Mouse (Mus musculus): ENCODE data around the gene Hacl1. TPM values are rescaled to one million over a fixed set of nuclear protein-coding genes. Genes with fewer than 3 reads are reported as not detected.

The Hacl1 gene
- polyA plus RNA-seq, 1 experiment from 2014 or later = 9.4 TPM

DNA sequence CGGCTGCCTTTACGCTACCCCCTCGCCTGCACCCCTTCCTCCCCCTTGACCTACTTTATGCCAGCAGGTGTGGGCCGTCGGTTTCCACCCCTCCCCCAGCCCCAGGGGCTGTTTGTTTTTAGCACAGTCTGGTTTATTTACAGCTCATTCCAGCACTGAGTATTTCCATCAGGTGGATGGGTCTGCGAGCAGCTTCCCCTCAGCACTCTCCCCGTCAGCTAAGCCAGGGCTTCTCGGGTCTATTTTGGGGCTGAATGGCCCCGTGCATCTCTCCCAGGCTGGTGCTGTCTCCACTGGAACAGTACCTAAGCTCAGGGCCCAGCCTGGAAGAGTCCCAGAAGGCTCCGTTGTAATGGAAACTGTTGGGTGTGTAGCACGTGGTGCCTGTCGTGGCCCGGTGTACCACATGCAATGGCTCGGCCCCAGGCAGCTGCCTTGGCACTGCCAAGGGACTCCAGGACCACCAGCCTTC lies 85.1 kb downstream of the Hacl1 start:
- ATAC-seq (replicated peaks; ENCODE audit: low FRiP score) = no peak
- Histone ChIP-seq H3K9ac (ENCODE audit: low read length) (no peak overlapping the region), H3K9me3 (ENCODE audit: control insufficient read depth, low read length) (no peaks in the 10 kb centered on the region), H3K4me2 (ENCODE audit: low read depth, low read length, severe bottlenecking) (no peak overlapping the region), H3K36me3 (ENCODE audit: control insufficient read depth, insufficient read depth, low read length) (no peaks in the 10 kb centered on the region), H3K4me1 (replicated peaks; ENCODE audit: control insufficient read depth, insufficient read depth, low read length) (no peaks in the 10 kb centered on the region), H3K27ac (ENCODE audit: low read depth, low read length) (no peak overlapping the region), H3K27me3 (ENCODE audit: control insufficient read depth, insufficient read depth, low read length) (no peaks in the 10 kb centered on the region), H3K4me3 (ENCODE audit: low read depth, low read length) (no peak overlapping the region)
- whole genome bisulfite sequencing = 83% methylated on average over 14 of the region's 14 CpGs
- DNase-seq (ENCODE audit: low spot score) = no peak

DNA sequence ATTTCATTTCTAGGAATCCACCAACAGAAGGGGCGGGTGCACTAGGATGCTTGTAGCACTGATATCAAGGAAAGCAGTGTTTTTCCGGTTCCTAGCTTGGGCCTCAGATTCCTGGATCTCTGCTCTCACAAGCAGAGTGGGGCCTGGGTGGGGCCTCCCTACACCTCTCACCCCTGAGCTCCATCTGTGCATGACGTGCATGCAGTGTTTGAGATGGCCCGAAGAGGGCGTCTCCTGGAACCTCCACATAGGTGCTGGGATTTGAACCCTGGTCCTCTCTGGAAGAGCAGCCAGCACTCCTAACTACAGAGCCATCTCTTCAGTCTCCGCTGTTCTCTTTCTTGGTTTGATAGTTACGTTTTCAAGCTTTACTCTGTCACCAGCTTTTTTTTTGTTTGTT lies 86.1 kb downstream of the Hacl1 start:
- DNase-seq (ENCODE audit: low spot score) (no peak), ATAC-seq (replicated peaks; ENCODE audit: low FRiP score) (no peak)
- no peak overlapping the region for H3K27ac ChIP-seq (ENCODE audit: low read depth, low read length)
- no peaks in the 10 kb centered on the region for H3K27me3 ChIP-seq (ENCODE audit: control insufficient read depth, insufficient read depth, low read length)
- no peak overlapping the region for H3K4me2 ChIP-seq (ENCODE audit: low read depth, low read length, severe bottlenecking)
- no peak overlapping the region for H3K4me3 ChIP-seq (ENCODE audit: low read depth, low read length)
- no peaks in the 10 kb centered on the region for H3K4me1 ChIP-seq (replicated peaks; ENCODE audit: control insufficient read depth, insufficient read depth, low read length)
- H3K9me3 ChIP-seq (ENCODE audit: control insufficient read depth, low read length) = no peaks in the 10 kb centered on the region
- no peak overlapping the region for H3K9ac ChIP-seq (ENCODE audit: low read length)
- no peaks in the 10 kb centered on the region for H3K36me3 ChIP-seq (ENCODE audit: control insufficient read depth, insufficient read depth, low read length)
- 93% methylated on average over 7 of the region's 7 CpGs for WGBS

Other genes starting within 250 kb of the Hacl1 start
- 15.8 and 17.4 TPM in 2 replicates for gene Sh3bp5, start 205.2 kb downstream of the Hacl1 start, polyA plus RNA-seq (2014; fragmentation: Nextera tagmentation; extraction: Ambion mirVana)
- gene Eaf1, start 146.9 kb downstream of the Hacl1 start, polyA plus RNA-seq (2014; fragmentation: Nextera tagmentation; extraction: Ambion mirVana) = 24.7 and 25.7 TPM in 2 replicates
- 85.0 and 89.8 TPM in 2 replicates for gene Mettl6, start 146.2 kb downstream of the Hacl1 start, polyA plus RNA-seq (2014; fragmentation: Nextera tagmentation; extraction: Ambion mirVana)
- 0.09 TPM in 1 of 2 replicates, not detected in the other for gene Colq, start 49.9 kb downstream of the Hacl1 start, polyA plus RNA-seq (2014; fragmentation: Nextera tagmentation; extraction: Ambion mirVana)
- gene Gm49387, start 408 bp downstream of the Hacl1 start, polyA plus RNA-seq (2014; fragmentation: Nextera tagmentation; extraction: Ambion mirVana) = not detected in 2 replicates
- 13.4 and 13.5 TPM in 2 replicates for gene Btd, start 258 bp downstream of the Hacl1 start, polyA plus RNA-seq (2014; fragmentation: Nextera tagmentation; extraction: Ambion mirVana)
- gene Ankrd28, start 189.4 kb upstream of the Hacl1 start, polyA plus RNA-seq (2014; fragmentation: Nextera tagmentation; extraction: Ambion mirVana) = 13.8 and 14.1 TPM in 2 replicates

Measured in forebrain, embryonic 11.5 days (tissue).